In genomic region chr1:63763881-63764386, GRCm38 (mm10) we compare ENCODE assay signal across 12 mouse cellular contexts. TPM values are rescaled to one million over a fixed set of nuclear protein-coding genes. Genes with fewer than 3 reads are reported as not detected.
DNase-seq lines count a peak whose midpoint lies in the region; ATAC-seq lines count a peak whose summit lies in the region.
"Had no signal": no experiment of that assay in that cellular context is flagged by ENCODE, and none has a peak within 500 bp of the region (broad histone marks: within the 10 kb centered on the region; RNA-seq: fewer than 3 reads in every experiment).

No protein-coding gene starts in this region.

- no peak overlapping the region for H3K9ac ChIP-seq in intestine, embryonic 14.5 days (ENCODE audit: low read length)
- H3K9ac ChIP-seq in intestine, embryonic 15.5 days: no peak overlapping the region
- H3K9ac ChIP-seq in forebrain, embryonic 16.5 days (replicated peaks; ENCODE audit: low read depth, low read length): peak overlapping the region; percentile 32
- 0 out of 2 replicates have a peak overlapping the region, but pooled peaks have one; percentile 15 for H3K9ac ChIP-seq in midbrain, embryonic 12.5 days (replicated peaks)
- H3K9ac ChIP-seq: stomach, embryonic 15.5 days had no signal

- DNase-seq in intestine, embryonic 14.5 days (ENCODE audit: low spot score): no peak
- peak; percentile 52 for DNase-seq in embryo, embryonic 10.5 days (ENCODE audit: low spot score)
- no peak for DNase-seq in adrenal gland, adult 2 months

- no peak for ATAC-seq in intestine, embryonic 14.5 days (replicated peaks; ENCODE audit: low FRiP score, low TSS enrichment, low read depth)
- no peak for ATAC-seq in intestine, embryonic 15.5 days
- peak; percentile 71 for ATAC-seq in forebrain, embryonic 16.5 days
- ATAC-seq in midbrain, embryonic 12.5 days (ENCODE audit: low FRiP score, low read depth): peak; percentile 71
- no peak for ATAC-seq in megakaryocyte progenitor cell, adult 5-6 weeks (replicated peaks; ENCODE audit: poor library complexity)
- ATAC-seq in granulocyte monocyte progenitor cell, adult 5-6 weeks (replicated peaks; ENCODE audit: poor library complexity, severe bottlenecking): no peak

- 48% methylated on average over 7 of the region's 7 CpGs for WGBS in intestine, embryonic 14.5 days
- 49% methylated on average over 7 of the region's 7 CpGs for WGBS in intestine, embryonic 15.5 days
- WGBS in forebrain, embryonic 16.5 days: 6% methylated on average over 7 of the region's 7 CpGs
- WGBS in midbrain, embryonic 12.5 days: 13% methylated on average over 7 of the region's 7 CpGs

- no peaks in the 10 kb centered on the region for H3K27me3 ChIP-seq in intestine, embryonic 14.5 days (replicated peaks; ENCODE audit: control insufficient read depth, insufficient read depth, low read length)
- no peaks in the 10 kb centered on the region for H3K27me3 ChIP-seq in intestine, embryonic 15.5 days (replicated peaks)
- H3K27me3 ChIP-seq in forebrain, embryonic 16.5 days (replicated peaks; ENCODE audit: control insufficient read depth, insufficient read depth, low read length): no peaks in the 10 kb centered on the region
- peaks cover 8% of the 10 kb centered on the region; the same call in 1 of the 2 replicates for H3K27me3 ChIP-seq in midbrain, embryonic 12.5 days
- H3K27me3 ChIP-seq: stomach, embryonic 15.5 days had no signal

- no peaks in the 10 kb centered on the region for H3K9me3 ChIP-seq in intestine, embryonic 14.5 days (ENCODE audit: control insufficient read depth, low read length)
- no peaks in the 10 kb centered on the region for H3K9me3 ChIP-seq in intestine, embryonic 15.5 days
- no peaks in the 10 kb centered on the region for H3K9me3 ChIP-seq in forebrain, embryonic 16.5 days (ENCODE audit: control insufficient read depth, low read length)
- H3K9me3 ChIP-seq in midbrain, embryonic 12.5 days: no peaks in the 10 kb centered on the region
- H3K9me3 ChIP-seq: heart, embryonic 10.5 days; stomach, embryonic 15.5 days had no signal

- H3K4me2 ChIP-seq in intestine, embryonic 14.5 days (ENCODE audit: low read length): no peak overlapping the region
- no peak overlapping the region for H3K4me2 ChIP-seq in intestine, embryonic 15.5 days (replicated peaks)
- peak overlapping the region; percentile 35 for H3K4me2 ChIP-seq in forebrain, embryonic 16.5 days (ENCODE audit: low read length)
- H3K4me2 ChIP-seq in midbrain, embryonic 12.5 days (replicated peaks): peak overlapping the region; percentile 13; the same call in 1 of the 2 replicates
- H3K4me2 ChIP-seq: stomach, embryonic 15.5 days had no signal

- peak overlapping the region; percentile 27; the same call in 1 of the 2 replicates for H3K27ac ChIP-seq in intestine, embryonic 14.5 days (ENCODE audit: low read depth)
- H3K27ac ChIP-seq in intestine, embryonic 15.5 days: no peak overlapping the region
- H3K27ac ChIP-seq in forebrain, embryonic 16.5 days (ENCODE audit: low read length): peak overlapping the region; percentile 73
- peak overlapping the region; percentile 60 for H3K27ac ChIP-seq in midbrain, embryonic 12.5 days (replicated peaks)
- H3K27ac ChIP-seq: heart, embryonic 10.5 days; stomach, embryonic 15.5 days had no signal

- H3K36me3 ChIP-seq in intestine, embryonic 14.5 days (ENCODE audit: control insufficient read depth, insufficient read depth, low read length): no peaks in the 10 kb centered on the region
- no peaks in the 10 kb centered on the region for H3K36me3 ChIP-seq in intestine, embryonic 15.5 days
- no peaks in the 10 kb centered on the region for H3K36me3 ChIP-seq in forebrain, embryonic 16.5 days (ENCODE audit: control insufficient read depth, insufficient read depth)
- no peaks in the 10 kb centered on the region for H3K36me3 ChIP-seq in midbrain, embryonic 12.5 days
- H3K36me3 ChIP-seq: heart, embryonic 10.5 days; stomach, embryonic 15.5 days had no signal

- 0 out of 2 replicates have a peak, but pooled peaks cover 3% of the 10 kb centered on the region for H3K4me1 ChIP-seq in intestine, embryonic 14.5 days (replicated peaks; ENCODE audit: control insufficient read depth, insufficient read depth, low read length)
- H3K4me1 ChIP-seq in intestine, embryonic 15.5 days (replicated peaks): no peaks in the 10 kb centered on the region
- peaks cover 23% of the 10 kb centered on the region for H3K4me1 ChIP-seq in forebrain, embryonic 16.5 days (replicated peaks; ENCODE audit: control insufficient read depth, insufficient read depth, low read length)
- H3K4me1 ChIP-seq in midbrain, embryonic 12.5 days: peaks cover 21% of the 10 kb centered on the region
- H3K4me1 ChIP-seq: heart, embryonic 10.5 days; stomach, embryonic 15.5 days had no signal

- no peak overlapping the region for H3K4me3 ChIP-seq in intestine, embryonic 14.5 days (ENCODE audit: low read depth, low read length)
- no peak overlapping the region for H3K4me3 ChIP-seq in intestine, embryonic 15.5 days (replicated peaks)
- no peak overlapping the region for H3K4me3 ChIP-seq in forebrain, embryonic 16.5 days (replicated peaks; ENCODE audit: low read length)
- no peak overlapping the region for H3K4me3 ChIP-seq in midbrain, embryonic 12.5 days
- H3K4me3 ChIP-seq: heart, embryonic 10.5 days; stomach, embryonic 15.5 days had no signal

RNA-seq across cellular contexts. Expression of gene 4933402D24Rik, which starts 5.1 kb away (rescaled TPM):
- polyA plus RNA-seq in intestine, embryonic 14.5 days (2014; fragmentation: Nextera tagmentation; extraction: Ambion mirVana): 0.36 TPM in 1 of 2 replicates, not detected in the other
- polyA plus RNA-seq in intestine, embryonic 15.5 days (2015; fragmentation: Nextera tagmentation; extraction: Ambion mirVana): not detected in 2 replicates
- polyA plus RNA-seq in forebrain, embryonic 16.5 days (2015; fragmentation: Nextera tagmentation; extraction: Ambion mirVana): 0.22 and 0.38 TPM in 2 replicates
- 0.19 and 0.25 TPM in 2 replicates for polyA plus RNA-seq in midbrain, embryonic 12.5 days (2016; fragmentation: Nextera tagmentation; extraction: Ambion mirVana)
- not detected in 2 replicates for total RNA-seq in megakaryocyte progenitor cell, adult 5-6 weeks (2015)
- not detected in 2 replicates for total RNA-seq in megakaryocyte progenitor cell, adult 5-6 weeks (2017)
- total RNA-seq in granulocyte monocyte progenitor cell, adult 5-6 weeks (2014; fragmentation: Nextera tagmentation): not detected in 2 replicates
- not detected in 2 replicates for total RNA-seq in granulocyte monocyte progenitor cell, adult 5-6 weeks (2017)
- total RNA-seq in adrenal gland, adult 2 months (2021): not detected
- polyA plus RNA-seq in adrenal gland, adult 2 months (2012; rRNA removed): not detected in 2 replicates
- total RNA-seq: layer of hippocampus, postnatal 25 days had no signal
- polyA plus RNA-seq: lung, postnatal 0 days had no signal

RNA-seq across cellular contexts. Expression of gene Fastkd2, which starts 33.5 kb away (rescaled TPM):
- 78.5 and 80.7 TPM in 2 replicates for polyA plus RNA-seq in intestine, embryonic 14.5 days (2014; fragmentation: Nextera tagmentation; extraction: Ambion mirVana)
- polyA plus RNA-seq in intestine, embryonic 15.5 days (2015; fragmentation: Nextera tagmentation; extraction: Ambion mirVana): 84.2 and 86.0 TPM in 2 replicates
- 43.8 and 44.6 TPM in 2 replicates for polyA plus RNA-seq in forebrain, embryonic 16.5 days (2015; fragmentation: Nextera tagmentation; extraction: Ambion mirVana)
- polyA plus RNA-seq in midbrain, embryonic 12.5 days (2016; fragmentation: Nextera tagmentation; extraction: Ambion mirVana): 52.4 and 52.5 TPM in 2 replicates
- 87.8 and 93.7 TPM in 2 replicates for total RNA-seq in megakaryocyte progenitor cell, adult 5-6 weeks (2015)
- total RNA-seq in megakaryocyte progenitor cell, adult 5-6 weeks (2017): 27.3 and 31.1 TPM in 2 replicates
- 34.0 and 65.6 TPM in 2 replicates for total RNA-seq in granulocyte monocyte progenitor cell, adult 5-6 weeks (2014; fragmentation: Nextera tagmentation)
- total RNA-seq in granulocyte monocyte progenitor cell, adult 5-6 weeks (2017): 35.7 and 43.0 TPM in 2 replicates
- total RNA-seq in adrenal gland, adult 2 months (2021): 10 to 100 TPM; 19.1 to 23.9 TPM
- 0.57 and 0.78 TPM in 2 replicates for polyA plus RNA-seq in adrenal gland, adult 2 months (2012; rRNA removed)

RNA-seq across cellular contexts. Expression of gene Mdh1b, which starts 33.8 kb away (rescaled TPM):
- not detected in 2 replicates for polyA plus RNA-seq in intestine, embryonic 14.5 days (2014; fragmentation: Nextera tagmentation; extraction: Ambion mirVana)
- not detected in 2 replicates for polyA plus RNA-seq in intestine, embryonic 15.5 days (2015; fragmentation: Nextera tagmentation; extraction: Ambion mirVana)
- polyA plus RNA-seq in forebrain, embryonic 16.5 days (2015; fragmentation: Nextera tagmentation; extraction: Ambion mirVana): 0.14 and 0.28 TPM in 2 replicates
- 0.10 TPM in 1 of 2 replicates, not detected in the other for polyA plus RNA-seq in midbrain, embryonic 12.5 days (2016; fragmentation: Nextera tagmentation; extraction: Ambion mirVana)
- total RNA-seq in megakaryocyte progenitor cell, adult 5-6 weeks (2015): not detected in 2 replicates
- total RNA-seq in megakaryocyte progenitor cell, adult 5-6 weeks (2017): not detected in 2 replicates
- total RNA-seq in granulocyte monocyte progenitor cell, adult 5-6 weeks (2014; fragmentation: Nextera tagmentation): not detected in 2 replicates
- not detected in 2 replicates for total RNA-seq in granulocyte monocyte progenitor cell, adult 5-6 weeks (2017)
- total RNA-seq in adrenal gland, adult 2 months (2021): under 1 TPM in 1 of 2 experiments, not detected in 1; 0.17 TPM
- polyA plus RNA-seq in adrenal gland, adult 2 months (2012; rRNA removed): not detected in 2 replicates
- polyA plus RNA-seq: heart, embryonic 10.5 days had no signal

Comparison
In these comparisons a context has a peak if more than half of its experiments do, and no peak if none do; other contexts are left out.
1. ATAC-seq: peak in forebrain, embryonic 16.5 days (single experiment) and midbrain, embryonic 12.5 days (single experiment); none in intestine, embryonic 14.5 days (single experiment), intestine, embryonic 15.5 days (single experiment), megakaryocyte progenitor cell, adult 5-6 weeks (single experiment) and granulocyte monocyte progenitor cell, adult 5-6 weeks (single experiment).
2. H3K4me2 ChIP-seq: peak in forebrain, embryonic 16.5 days (single experiment) and midbrain, embryonic 12.5 days (single experiment); none in intestine, embryonic 14.5 days (single experiment) and intestine, embryonic 15.5 days (single experiment).
3. H3K9ac ChIP-seq: peak in forebrain, embryonic 16.5 days (single experiment) and midbrain, embryonic 12.5 days (single experiment); none in intestine, embryonic 14.5 days (single experiment) and intestine, embryonic 15.5 days (single experiment).
4. RNA of gene Fastkd2, which starts 33.5 kb away (polyA plus RNA-seq): 84.2 to 86.0 TPM in intestine, embryonic 15.5 days, 78.5 to 80.7 TPM in intestine, embryonic 14.5 days, 52.4 to 52.5 TPM in midbrain, embryonic 12.5 days and 43.8 to 44.6 TPM in forebrain, embryonic 16.5 days; 0.57 to 0.78 TPM in adrenal gland, adult 2 months; every median in the first group is over 10 times any median in the second.